Mouse (Mus musculus) frontal cortex, adult (tissue): ENCODE measurements around the gene Plek2.
"Not testable (repeated sequence)": the region's sequence is repeated elsewhere in the genome, so short reads cannot be mapped to it uniquely, and the experiment has no call there.

Source experiments
- ATAC-seq: cut with Nextera tagmentation; 2 replicates; pipeline ENCODE4 v1.9.2; 2017; ENCODE audit warnings: mild to moderate bottlenecking, moderate library complexity, mixed read lengths; ENCODE audit not compliant: low TSS enrichment

Gene Plek2

GRCm38 (mm10) chr12:78906707-78907162 is at the start of gene Plek2:
Gene Plek2 (minus strand): TSS chr12:78906964.
- no peak for ATAC-seq

DNA sequence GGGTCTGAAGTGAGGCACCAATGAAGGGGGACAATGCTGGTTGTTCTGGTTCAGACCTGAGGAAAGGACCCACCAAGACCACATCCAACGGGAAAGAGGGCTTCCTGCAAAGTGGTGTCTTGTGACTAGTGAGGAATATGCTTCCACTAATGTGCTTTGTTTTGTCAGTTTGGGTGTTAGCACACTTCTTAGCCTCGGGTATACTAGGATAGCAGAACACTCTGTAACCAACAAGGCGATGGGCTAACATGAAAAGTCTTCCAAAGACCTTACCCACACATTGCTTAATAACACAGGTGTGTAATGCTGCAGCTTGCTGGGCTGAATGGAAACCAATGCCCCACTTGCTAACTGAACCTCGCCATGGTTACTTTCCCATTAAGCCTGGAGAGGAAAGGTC is 49.6 kb upstream of the Plek2 start:
- no peak for ATAC-seq

DNA sequence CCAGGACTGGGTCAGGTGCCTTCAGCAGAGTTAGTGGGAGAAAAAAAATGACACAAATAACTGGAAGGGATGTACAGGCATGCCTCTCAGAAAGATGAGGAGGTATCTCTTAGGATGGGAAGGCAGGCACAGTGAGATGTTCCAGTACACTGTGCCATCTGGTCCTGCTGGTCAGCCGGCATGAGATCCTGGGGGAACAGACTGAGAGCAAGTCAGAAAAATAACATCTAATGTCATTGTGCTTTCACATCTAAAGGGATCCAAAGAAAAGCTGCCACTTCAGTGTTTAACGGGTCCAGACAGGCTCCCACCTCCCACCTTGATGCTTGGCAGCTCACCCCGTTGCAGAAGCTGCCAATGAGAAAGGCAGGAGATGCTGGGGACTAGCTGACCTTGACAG is 45.7 kb upstream of the Plek2 start:
- peak; percentile 76 for ATAC-seq

GRCm38 (mm10) chr12:78952053-78952452 is 45.3 kb upstream of the Plek2 start:
- ATAC-seq = peak; percentile 31

- ATAC-seq = no peak
These were observed 40.9 kb upstream of the Plek2 start for GRCm38 (mm10) chr12:78947661-78948060.

GRCm38 (mm10) chr12:78947161-78947560 is 40.4 kb upstream of the Plek2 start:
- no peak for ATAC-seq

GRCm38 (mm10) chr12:78942931-78943330 is 36.2 kb upstream of the Plek2 start:
- ATAC-seq = no peak

GRCm38 (mm10) chr12:78940081-78940480 is 33.3 kb upstream of the Plek2 start:
- ATAC-seq = no peak

DNA sequence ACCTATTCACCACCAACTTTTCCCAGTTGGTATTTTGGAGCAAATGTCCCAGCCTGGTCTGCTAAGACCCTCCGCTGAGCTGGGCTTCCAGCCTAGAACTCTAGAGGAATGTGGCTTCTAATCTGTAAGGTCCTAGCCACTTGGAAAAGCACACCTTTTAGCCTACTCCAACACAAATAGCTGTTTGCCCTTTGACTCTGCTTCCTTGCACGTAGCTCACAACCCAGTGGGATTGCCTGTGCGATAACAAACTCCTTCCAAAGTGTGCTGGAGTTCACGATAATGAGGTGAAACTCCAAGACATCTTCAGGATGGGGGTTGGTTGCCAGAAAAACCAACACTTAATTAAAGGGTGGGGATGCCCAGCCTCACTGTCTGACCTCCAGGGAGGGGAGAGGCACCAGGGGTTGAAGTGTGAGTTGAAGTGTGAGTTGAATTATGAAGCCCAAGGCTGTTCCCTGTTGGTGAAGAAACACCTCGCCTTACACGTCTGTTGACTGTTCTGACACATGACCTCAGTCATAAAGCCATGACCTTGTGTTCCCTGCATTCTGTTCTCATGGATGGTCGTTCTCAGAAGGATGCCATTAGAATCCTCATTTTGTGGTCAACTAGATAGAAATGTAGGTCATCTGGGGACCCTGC is 32.8 kb upstream of the Plek2 start:
- ATAC-seq = no peak

GRCm38 (mm10) chr12:78936494-78936893 is 29.7 kb upstream of the Plek2 start:
- no peak for ATAC-seq

GRCm38 (mm10) chr12:78929900-78930299 is 23.1 kb upstream of the Plek2 start:
- no peak for ATAC-seq

DNA sequence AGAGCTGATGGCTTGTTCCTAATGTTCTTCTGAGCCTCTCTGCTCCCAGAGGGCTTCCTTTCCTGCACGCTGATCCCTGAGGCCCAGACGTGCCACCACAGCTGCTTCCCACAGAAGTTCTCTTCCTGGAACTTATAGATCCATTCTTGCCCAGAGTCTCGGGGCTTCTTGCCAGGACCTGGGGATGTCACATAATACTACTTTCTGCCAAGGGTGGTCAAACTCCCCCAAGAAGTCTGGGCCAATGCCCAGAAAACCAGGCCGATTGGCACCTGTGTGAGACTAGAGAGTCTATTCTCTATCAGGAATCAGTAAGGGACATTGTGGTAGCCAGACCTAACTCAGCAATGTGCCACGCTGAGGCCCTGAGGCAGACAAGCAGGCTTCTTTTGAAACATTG is 20.5 kb upstream of the Plek2 start:
- no peak for ATAC-seq

DNA sequence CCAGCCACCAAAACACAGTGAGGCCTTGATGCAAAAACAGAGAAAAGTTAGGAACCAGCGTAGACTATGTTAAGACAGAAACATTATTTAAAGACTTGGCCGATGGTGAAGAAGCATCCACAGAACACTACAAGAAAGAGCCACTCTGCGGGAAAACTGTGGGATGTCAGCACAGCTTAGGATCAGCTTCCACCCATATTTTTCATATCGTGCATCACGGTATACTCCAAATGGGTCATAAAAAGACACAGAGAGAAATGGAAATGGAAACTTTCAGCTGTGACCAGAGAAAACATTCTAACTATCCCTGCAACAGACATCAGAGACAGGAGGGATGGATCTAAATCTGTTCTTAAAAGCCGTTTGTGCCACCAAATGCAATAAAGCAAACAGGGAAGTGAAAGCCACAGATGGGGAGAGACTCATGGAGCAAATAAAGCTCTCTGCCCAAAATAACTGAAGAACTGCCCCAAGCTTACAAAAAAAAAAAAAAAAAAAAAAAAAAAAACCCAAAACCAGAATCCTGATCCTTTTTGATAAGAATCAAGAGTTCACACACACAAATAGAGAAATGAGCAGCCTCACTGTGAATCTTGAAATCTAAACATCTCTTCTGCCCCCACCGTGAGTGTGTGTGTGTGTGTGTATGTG is 16.9 kb upstream of the Plek2 start:
- peak; percentile 88 for ATAC-seq

DNA sequence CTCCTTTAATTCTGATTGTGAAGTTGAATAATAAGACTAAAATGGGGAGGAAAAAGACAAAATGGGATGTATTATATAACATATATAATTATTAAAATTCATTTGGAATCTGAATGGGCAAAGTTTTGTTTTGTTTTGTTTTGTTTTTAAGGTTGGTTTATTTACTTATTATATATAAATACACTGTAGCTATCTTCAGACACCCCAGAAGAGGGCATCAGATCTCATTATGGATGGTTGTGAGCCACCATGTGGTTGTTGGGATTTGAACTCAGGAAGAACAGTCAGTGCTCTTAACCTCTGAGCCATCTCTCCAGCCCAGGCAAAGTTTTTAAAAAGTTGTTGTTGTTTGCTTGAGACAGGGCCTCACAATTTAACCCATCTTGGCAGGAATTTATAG is 16.2 kb upstream of the Plek2 start:
- ATAC-seq = not testable (repeated sequence)

DNA sequence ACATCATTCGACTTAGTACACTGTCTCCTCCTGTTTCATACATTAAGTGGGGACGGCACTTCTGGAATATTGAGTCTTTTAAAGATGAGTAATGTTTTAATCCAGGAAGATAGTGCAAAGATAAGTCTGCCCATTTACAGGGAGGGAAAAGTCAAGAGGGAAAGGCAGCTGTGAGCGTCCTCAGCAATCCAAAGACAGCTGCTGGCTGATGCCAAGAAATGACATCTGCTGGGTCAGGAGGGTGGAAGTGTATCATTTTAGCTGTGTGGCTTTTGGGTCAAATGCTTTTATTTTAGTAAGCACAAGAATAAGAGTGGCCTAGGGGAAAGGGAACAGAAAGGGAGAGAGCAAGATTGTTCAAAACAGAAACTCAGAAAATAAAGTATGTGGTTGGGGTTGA is 15.3 kb upstream of the Plek2 start:
- ATAC-seq = no peak

GRCm38 (mm10) chr12:78921421-78921820 is 14.7 kb upstream of the Plek2 start:
- ATAC-seq = no peak

DNA sequence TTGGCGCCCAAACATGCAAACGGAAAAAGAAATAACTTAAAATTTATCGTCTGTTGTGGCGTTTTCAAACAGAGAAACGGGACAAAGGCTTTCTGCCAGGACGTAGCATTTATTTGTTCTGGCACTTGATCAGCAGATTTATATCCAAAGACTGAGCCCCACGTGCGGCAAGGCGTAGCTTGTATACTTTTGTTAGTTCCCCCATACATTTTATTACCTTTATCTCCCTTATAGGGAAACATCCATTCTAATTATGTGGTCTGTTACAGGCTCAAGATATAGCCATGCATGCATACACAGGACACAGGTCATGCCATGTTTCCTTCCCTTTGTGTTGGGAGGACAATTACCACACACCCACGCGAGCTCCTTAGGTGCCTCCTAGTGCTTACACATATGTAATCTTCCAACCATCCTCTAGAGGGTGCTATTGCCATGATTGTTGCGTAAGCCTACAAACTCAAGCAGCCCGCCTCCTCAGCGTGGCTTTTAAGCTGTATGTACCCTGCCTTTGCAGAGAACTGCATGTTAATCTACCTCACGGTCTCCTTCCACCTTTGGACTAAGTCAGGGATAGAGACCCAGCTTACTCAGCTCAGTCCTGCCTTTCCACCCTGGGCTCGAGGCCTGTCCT is 12.4 kb upstream of the Plek2 start:
- ATAC-seq = peak; percentile 85

- peak; percentile 83 for ATAC-seq
These were observed 11.7 kb upstream of the Plek2 start for GRCm38 (mm10) chr12:78918227-78919078.

DNA sequence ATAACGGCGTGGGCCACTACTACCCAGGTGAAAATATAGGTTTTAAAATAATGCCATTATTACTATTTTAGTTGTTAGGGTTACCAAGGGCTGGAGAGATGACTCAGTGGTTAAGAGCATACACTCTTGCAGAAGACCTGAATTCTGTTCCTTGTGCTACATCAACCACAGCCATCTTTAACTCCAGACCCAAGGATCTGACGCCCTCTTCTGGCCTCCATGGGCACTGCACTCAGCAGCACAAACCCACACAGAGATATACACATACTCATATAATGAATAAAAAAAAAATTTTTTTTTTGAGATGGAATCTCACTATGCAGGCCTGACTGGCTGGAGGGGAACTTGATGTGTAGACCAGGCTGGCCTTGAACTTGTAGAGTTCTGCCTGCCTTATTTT is 9.5 kb upstream of the Plek2 start:
- ATAC-seq = no peak

GRCm38 (mm10) chr12:78915561-78915960 is 8.8 kb upstream of the Plek2 start:
- no peak for ATAC-seq

GRCm38 (mm10) chr12:78914458-78914857 is 7.7 kb upstream of the Plek2 start:
- no peak for ATAC-seq

DNA sequence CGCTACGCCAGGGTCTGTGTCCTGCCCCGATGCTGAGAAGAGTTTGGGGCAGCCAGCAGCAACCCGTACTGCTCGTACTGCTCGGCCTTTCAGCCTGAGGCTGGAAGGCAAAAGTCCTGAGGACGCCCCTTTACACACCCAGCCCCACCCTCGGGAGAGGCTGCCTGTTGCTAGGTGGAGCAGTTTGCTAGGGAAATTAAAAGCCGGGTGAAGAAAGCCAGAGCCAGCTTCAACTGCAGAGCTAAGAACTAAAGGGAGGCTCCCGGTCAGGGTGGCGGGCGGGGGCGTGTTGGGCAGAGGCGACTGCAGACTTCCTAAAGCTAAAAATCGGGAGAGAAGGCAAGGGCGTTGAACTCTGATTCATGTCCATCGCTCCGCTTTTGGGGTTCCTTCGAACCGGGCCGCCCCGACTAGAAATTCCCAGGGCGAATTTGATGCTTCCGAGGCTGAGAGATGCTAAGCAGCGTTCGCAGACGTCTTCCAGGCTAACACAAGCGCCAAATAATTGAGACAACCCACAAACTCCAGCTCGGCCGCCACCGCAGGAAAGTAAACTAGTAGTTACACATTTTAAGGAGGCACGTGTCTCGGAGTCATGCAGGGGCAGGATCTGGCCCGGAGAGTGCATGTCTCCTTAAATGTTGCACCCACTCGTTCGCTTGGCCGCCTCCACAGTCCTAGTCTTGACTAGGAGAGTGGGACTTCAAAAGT is 5.1 kb upstream of the Plek2 start:
- peak; percentile 86 for ATAC-seq
